Mouse (Mus musculus) right cerebral cortex, postnatal 10 days (tissue): ENCODE data around the gene Mtfr1l.
"Not testable (repeated sequence)": the region's sequence is repeated elsewhere in the genome, so short reads cannot be mapped to it uniquely, and the experiment has no call there.

Experiments
- DNase-seq, 2 experiments: peaks; one replicate each; pipeline ENCODE4 v3.0.0; 2021; ENCODE audit warnings: low spot score in 2 of 2

Mtfr1l gene

GRCm38 (mm10) chr4:134516981-134517380 is 18.2 kb downstream of the Mtfr1l start:
- no peak for DNase-seq

GRCm38 (mm10) chr4:134515614-134516013 is 19.6 kb downstream of the Mtfr1l start:
- DNase-seq = no peak

GRCm38 (mm10) chr4:134514309-134514930 is 20.8 kb downstream of the Mtfr1l start:
- DNase-seq = no peak

GRCm38 (mm10) chr4:134512798-134513197 is 22.4 kb downstream of the Mtfr1l start:
- DNase-seq = peak; percentile 71 to 80

- DNase-seq = no peak
These were observed 23.5 kb downstream of the Mtfr1l start for GRCm38 (mm10) chr4:134511730-134512129.

GRCm38 (mm10) chr4:134510845-134511411 is 24.3 kb downstream of the Mtfr1l start, which contains the start of gene Aunip:
Gene Aunip (plus strand): TSS chr4:134510999.
- DNase-seq = peak; percentile 90 to 94

GRCm38 (mm10) chr4:134510396-134510795 is 24.8 kb downstream of the Mtfr1l start:
- DNase-seq = no peak

GRCm38 (mm10) chr4:134506713-134507112 is 28.5 kb downstream of the Mtfr1l start:
- no peak for DNase-seq

- DNase-seq = no peak
These were observed 29.1 kb downstream of the Mtfr1l start for GRCm38 (mm10) chr4:134505966-134506594.

- no peak for DNase-seq
These were observed 29.8 kb downstream of the Mtfr1l start for GRCm38 (mm10) chr4:134505303-134505789.

GRCm38 (mm10) chr4:134503686-134504357 is 31.4 kb downstream of the Mtfr1l start:
- no peak for DNase-seq

GRCm38 (mm10) chr4:134501095-134501494 is 34.1 kb downstream of the Mtfr1l start:
- DNase-seq = no peak

- not testable (repeated sequence) for DNase-seq
These were observed 36.2 kb downstream of the Mtfr1l start for GRCm38 (mm10) chr4:134498983-134499382.

- peak; percentile 69 to 80 for DNase-seq
These were observed 37.0 kb downstream of the Mtfr1l start for GRCm38 (mm10) chr4:134497986-134498731.

GRCm38 (mm10) chr4:134497223-134497622 is 38.0 kb downstream of the Mtfr1l start:
- DNase-seq = no peak

GRCm38 (mm10) chr4:134496595-134497210 is 38.5 kb downstream of the Mtfr1l start, which contains the start of gene Paqr7:
Gene Paqr7 (plus strand): TSS chr4:134496697.
- peak; percentile 81 to 84 for DNase-seq

GRCm38 (mm10) chr4:134495546-134495923 is 39.7 kb downstream of the Mtfr1l start:
- DNase-seq = no peak

GRCm38 (mm10) chr4:134494780-134495545 is 40.2 kb downstream of the Mtfr1l start:
- DNase-seq = no peak

- not testable (repeated sequence) for DNase-seq
These were observed 41.0 kb downstream of the Mtfr1l start for GRCm38 (mm10) chr4:134494161-134494560.

GRCm38 (mm10) chr4:134491716-134492115 is 43.5 kb downstream of the Mtfr1l start:
- no peak for DNase-seq
